Mouse (Mus musculus): Measurements from ENCODE around the gene Scarb2.
A peak's percentile ranks its signal among the peaks of the same experiment; 100 is the strongest.
"Not testable (repeated sequence)": the region's sequence is repeated elsewhere in the genome, so short reads cannot be mapped to it uniquely, and the experiment has no call there.

Scarb2 gene

GRCm38 (mm10) chr5:92506733-92507132 lies at the start of gene Scarb2:
Gene Scarb2 (minus strand): TSS chr5:92506833.
- no peak for DNase-seq

GRCm38 (mm10) chr5:92555905-92556304 lies 49.3 kb upstream of the Scarb2 start:
- no peak for DNase-seq

GRCm38 (mm10) chr5:92554891-92555511 lies 48.4 kb upstream of the Scarb2 start, which contains the start of gene Fam47e:
Gene Fam47e (plus strand): TSS chr5:92555069.
- DNase-seq: peak; percentile 9

GRCm38 (mm10) chr5:92554443-92554842 lies 47.8 kb upstream of the Scarb2 start:
- no peak for DNase-seq

- DNase-seq: no peak
Observed at GRCm38 (mm10) chr5:92553939-92554338, 47.3 kb upstream of the Scarb2 start.

GRCm38 (mm10) chr5:92552611-92553010 lies 46.0 kb upstream of the Scarb2 start:
- no peak for DNase-seq

- no peak for DNase-seq
Observed at GRCm38 (mm10) chr5:92539698-92540097, 33.1 kb upstream of the Scarb2 start.

GRCm38 (mm10) chr5:92524821-92525258 lies 18.2 kb upstream of the Scarb2 start:
- DNase-seq: no peak

- DNase-seq: not testable (repeated sequence)
Observed at GRCm38 (mm10) chr5:92521131-92521530, 14.5 kb upstream of the Scarb2 start.

- no peak for DNase-seq
Observed at GRCm38 (mm10) chr5:92512066-92512465, 5.4 kb upstream of the Scarb2 start.

GRCm38 (mm10) chr5:92511256-92511655 lies 4.6 kb upstream of the Scarb2 start:
- no peak for DNase-seq

GRCm38 (mm10) chr5:92508853-92509252 lies 2.2 kb upstream of the Scarb2 start:
- no peak for DNase-seq

GRCm38 (mm10) chr5:92506301-92506729 lies 318 bp downstream of the Scarb2 start:
- DNase-seq: peak; percentile 28

- peak; percentile 95 for DNase-seq
Observed at GRCm38 (mm10) chr5:92505402-92505865, 1.2 kb downstream of the Scarb2 start.

GRCm38 (mm10) chr5:92504676-92505400 lies 1.8 kb downstream of the Scarb2 start:
- peak; percentile 65 for DNase-seq

- no peak for DNase-seq
Observed at GRCm38 (mm10) chr5:92503856-92504618, 2.6 kb downstream of the Scarb2 start.

GRCm38 (mm10) chr5:92503356-92503847 lies 3.2 kb downstream of the Scarb2 start:
- DNase-seq: no peak

- no peak for DNase-seq
Observed at GRCm38 (mm10) chr5:92499378-92499777, 7.3 kb downstream of the Scarb2 start.

GRCm38 (mm10) chr5:92498661-92499060 lies 8.0 kb downstream of the Scarb2 start:
- no peak for DNase-seq

GRCm38 (mm10) chr5:92498225-92498624 lies 8.4 kb downstream of the Scarb2 start:
- no peak for DNase-seq

GRCm38 (mm10) chr5:92495771-92496409 lies 10.7 kb downstream of the Scarb2 start:
- no peak for DNase-seq

- DNase-seq: no peak
Observed at GRCm38 (mm10) chr5:92495291-92495690, 11.3 kb downstream of the Scarb2 start.

- DNase-seq: no peak
Observed at GRCm38 (mm10) chr5:92493423-92493822, 13.2 kb downstream of the Scarb2 start.
